Mouse (Mus musculus) adrenal gland (tissue): ENCODE measurements around the gene Gm8113.
"Not testable (repeated sequence)": the region's sequence is repeated elsewhere in the genome, so short reads cannot be mapped to it uniquely, and the experiment has no call there.

ENCODE experiments used
- intact Hi-C: fragments of 180-260 bp; cut with DNase I; formaldehyde crosslinking; loops from one replicate; pipeline ENCODE4 v1.15.1; 2025
- long read RNA-seq, 2 experiments: library from polyadenylated mRNA; unstranded; transcript quantifications; one replicate each; pipeline ENCODE4 v2.0.0; 2020; ENCODE audit warnings: borderline replicate concordance in 1 of 2; ENCODE audit not compliant: insufficient replicate concordance in 1 of 2

Gene Gm8113
- long read RNA-seq, experiment 1, partial matches to known transcripts = 0 of 2 reads
- long read RNA-seq, experiment 1, other reads (novel, unspliced or antisense) = 2 of 2 reads
- long read RNA-seq, experiment 2 = 0 reads

DNA sequence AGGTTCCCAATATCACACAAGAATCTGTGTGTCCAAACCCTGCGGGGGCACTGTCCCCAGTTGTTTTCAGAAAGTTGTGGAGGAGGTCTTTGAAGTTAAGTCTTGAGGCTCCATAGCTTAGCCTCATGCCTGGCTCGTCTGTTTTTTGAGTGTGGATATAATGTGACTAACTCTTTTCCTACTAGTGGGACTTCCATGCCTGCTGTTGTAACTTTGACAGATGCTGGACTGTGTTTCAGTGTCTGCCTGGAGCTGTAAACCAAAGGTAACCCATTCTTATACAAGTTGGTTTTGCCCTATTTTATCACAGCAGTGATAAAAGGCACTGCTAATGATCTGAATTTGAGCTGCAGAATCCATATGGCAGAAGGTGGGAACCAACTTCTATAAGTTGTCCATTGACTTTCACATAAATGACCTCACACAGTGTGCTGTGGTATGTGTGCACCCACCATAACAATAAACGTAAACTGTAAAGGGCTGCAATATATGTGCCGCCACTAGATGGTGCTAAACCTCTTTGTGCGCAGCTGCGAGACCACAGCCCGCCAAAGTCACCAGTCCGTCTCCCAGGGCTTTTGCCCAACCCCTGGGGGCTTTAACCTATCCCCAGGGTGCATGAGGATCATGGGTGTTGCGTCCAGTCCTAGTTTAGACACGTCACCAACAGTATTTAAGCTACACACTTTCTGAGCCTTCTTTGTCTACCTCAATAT is at the start of gene Gm8113:
Gene Gm8113, plus strand, starts transcription at position 703 of the 716 bp plus-strand sequence.
- intact Hi-C loops = loop anchor here (10.0 kb wide), 1 partner anchor 60 kb away; no protein-coding TSS in a partner anchor

DNA sequence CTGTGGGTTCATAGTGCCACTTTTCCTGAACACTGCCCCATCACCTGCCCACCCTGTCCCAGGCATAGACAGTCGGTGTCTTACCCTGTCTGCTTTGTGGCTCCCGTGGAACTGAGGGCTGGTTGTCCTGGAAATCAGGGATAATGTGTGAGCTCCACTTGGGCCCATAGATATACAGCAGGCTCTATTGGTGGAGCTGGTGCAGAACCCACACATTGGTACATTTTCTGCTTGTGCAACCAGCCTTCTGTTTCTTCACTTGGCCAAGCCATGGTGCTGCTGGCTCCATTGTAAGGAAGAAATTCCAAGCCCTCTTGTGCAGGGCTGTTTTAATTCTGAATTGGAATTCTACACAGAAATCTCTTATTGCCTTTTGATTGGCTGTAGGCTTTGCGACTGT is 49.8 kb upstream of the Gm8113 start, which contains the start of gene Ear1:
Gene Ear1, minus strand, starts transcription at position 101 of the 400 bp plus-strand sequence.
- intact Hi-C loops = not testable (repeated sequence)

DNA sequence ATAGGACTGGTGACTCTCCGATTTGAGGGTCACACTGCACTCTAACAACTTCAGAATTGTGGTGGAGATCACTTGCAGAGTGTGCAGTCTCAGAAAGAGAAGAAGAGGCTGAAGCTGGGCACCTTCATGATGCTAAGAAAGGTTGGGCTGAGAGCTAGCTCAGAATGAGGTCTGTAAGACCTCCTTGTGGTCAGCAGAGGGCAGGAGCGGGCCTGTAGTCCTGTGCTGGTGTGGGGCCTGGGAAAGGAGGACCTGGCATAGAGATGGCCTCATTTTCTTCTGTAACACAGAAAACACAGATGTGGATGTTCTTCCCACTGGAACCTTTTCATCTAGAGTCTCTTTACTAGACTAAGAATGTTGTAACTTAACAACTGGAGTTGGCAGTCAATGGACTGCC is 47.4 kb upstream of the Gm8113 start:
- intact Hi-C loops = not testable (repeated sequence)

DNA sequence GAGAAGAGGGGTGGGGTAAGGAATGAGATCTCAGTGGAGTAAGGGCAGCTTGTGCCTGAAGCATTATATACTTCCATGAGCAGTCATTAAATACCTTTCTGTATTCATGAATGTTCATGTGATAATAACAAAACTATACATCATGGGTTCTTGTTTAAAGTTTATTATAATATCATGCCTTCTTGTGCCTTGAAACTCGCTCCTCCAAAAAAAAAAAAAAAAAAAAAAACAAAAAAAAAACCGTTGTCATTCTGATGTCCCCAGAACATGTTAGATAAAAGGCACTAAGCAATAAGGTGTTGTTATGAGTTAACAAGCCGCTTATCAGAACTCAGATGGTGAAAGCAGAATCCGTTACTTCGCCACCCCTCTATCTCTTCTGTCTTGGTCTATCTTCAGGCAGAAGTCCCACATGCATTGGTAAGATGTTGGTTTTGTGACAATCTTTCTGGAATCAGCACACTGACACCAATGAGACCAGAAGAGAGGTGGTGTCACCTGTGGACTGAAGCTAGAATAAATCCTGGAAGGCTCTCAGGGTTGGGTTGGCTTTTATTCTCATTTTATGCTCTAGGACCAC is 45.1 kb upstream of the Gm8113 start:
- intact Hi-C loops = not testable (repeated sequence)

DNA sequence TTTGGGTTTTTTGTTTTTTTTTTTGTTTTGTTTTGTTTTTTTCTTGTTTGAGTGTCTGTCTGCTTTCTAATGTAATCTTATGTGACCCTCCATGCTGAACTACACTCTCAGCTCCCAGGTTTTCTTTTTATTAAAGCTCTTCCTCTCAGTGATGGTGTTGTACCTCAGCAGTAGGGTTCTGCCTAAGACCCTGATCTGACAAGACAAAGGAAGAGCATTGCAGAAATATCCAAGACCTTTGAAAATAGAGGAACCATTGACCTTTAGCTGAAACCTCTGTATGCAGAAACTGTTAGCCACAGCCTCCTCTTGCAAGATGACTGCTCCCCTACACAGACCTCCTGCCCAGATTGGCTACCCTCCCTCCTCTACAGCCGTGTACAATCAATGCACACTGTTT is 39.0 kb upstream of the Gm8113 start:
- intact Hi-C loops = not testable (repeated sequence)

DNA sequence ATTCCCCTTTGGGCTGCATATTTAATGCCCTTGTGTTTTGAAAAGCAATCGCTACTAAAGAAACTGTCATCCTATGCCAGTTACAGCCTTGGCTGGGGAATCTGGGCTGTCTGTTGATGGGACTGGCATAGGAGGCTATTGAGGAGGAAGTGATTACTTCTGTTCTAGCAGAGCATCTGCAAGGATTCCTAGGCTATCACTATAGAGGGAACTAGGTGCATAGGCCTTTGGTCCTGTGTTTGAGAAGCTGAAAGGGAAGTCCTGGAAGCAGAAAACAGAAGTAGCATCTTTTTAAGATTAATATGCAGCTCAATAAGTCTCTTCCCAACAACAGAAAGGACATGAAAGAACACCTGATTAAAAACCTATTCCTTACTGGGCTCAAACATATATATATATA is 33.9 kb upstream of the Gm8113 start:
- intact Hi-C loops = not testable (repeated sequence)

DNA sequence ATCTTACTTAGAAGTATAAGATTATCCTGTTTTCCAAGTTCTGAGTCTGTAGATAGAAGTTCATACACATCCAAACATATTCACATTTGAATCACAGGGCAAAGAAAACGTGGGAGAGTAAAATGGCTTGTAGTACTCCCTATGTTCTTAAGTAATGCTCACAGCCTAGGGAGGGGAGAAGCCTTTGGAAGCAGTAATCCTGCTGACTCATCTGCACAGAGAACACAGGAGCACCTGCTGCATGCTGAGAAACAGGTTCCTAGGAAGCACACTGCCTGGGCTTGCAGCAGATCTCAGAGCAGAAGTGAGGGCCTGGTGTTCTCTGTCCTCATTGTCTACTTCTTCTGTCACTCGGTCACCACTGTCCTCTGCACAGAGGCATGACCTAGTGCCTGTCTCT is 29.8 kb upstream of the Gm8113 start:
- intact Hi-C loops = not testable (repeated sequence)

DNA sequence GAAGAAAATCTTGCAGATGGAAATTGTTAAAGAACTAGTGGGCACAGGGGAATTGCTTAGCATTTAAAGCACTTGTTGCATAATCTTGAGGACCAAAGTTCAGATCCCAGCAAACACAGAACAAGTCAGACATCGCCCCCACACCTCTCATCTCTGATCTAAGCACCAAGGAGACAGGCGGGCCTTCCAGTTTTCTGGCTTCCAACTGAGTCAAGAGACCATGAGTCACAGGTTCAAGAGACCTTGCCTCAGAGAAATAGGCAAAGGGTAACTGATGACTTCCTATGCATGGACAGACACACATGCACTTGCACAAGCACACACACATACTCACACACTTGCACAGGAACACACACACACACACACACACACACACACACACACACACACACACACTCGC is 26.6 kb upstream of the Gm8113 start:
- intact Hi-C loops = not testable (repeated sequence)

DNA sequence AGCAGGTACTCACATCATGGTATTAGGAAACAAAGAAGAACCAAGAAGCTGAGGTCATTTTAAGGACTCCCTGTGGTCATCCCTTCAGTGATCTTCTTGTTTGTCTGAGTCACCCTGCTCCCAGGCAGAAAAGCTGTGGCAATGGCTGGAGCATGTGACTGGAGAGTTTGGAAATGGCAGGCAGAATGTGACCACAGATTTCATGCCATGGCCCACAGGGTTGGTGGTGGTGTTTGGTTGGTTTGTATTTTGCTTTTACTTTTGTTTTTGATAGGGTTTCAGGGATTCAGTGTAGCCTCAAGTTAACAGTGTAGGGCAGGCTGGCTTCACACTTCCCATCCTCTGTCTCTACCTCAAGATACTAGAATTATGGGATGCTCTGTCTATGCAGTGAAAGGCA is 7.0 kb upstream of the Gm8113 start:
- intact Hi-C loops = not testable (repeated sequence)

DNA sequence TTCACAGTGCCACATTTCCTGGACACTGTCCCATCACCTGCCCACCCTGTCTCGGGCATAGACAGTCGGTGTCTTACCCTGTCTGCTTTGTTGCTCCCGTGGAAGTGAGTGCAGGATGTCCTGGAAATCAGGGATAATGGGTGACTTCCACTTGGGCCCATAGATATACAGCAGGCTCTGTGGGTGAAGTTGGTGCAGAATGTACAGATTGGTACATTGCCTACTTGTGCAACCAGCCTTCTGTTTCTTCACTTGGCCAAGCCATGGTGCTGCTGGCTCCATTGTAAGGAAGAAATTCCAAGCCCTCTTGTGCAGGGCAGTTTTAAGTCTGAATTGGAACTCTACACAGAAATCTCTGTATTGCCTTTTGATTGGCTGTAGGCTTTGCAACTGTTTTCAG is 1.7 kb upstream of the Gm8113 start, which contains the start of gene Ear10:
Gene Ear10, minus strand, starts transcription at position 101 of the 400 bp plus-strand sequence.
- intact Hi-C loops = loop anchor here (10.0 kb wide), 1 partner anchor 61 kb away; no protein-coding TSS in a partner anchor

DNA sequence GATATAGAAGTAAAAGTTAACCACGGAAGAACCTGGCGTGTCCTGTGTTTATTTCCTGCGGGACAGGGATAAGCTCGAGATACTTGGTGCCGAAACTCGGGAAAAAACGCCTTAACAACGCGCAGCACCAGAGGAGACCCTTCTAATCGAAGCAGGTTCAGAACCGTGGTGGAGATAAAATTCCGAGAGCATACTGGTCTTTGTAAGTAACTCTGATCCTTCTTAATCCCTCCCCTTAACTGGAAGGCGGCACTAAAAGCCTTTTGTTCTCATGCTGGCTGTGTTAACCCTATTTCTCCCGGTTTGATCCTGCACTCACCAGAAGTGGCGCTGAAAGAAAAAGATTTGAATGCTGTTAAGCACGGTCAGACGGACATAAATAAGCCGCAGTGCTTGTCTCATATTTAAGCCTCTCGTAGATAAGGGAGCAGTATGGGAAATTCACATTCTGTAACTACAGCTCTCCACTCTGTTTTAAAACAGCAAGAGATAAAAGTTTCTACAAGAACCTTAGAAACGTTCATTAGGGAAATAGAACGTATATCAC is 287 bp downstream of the Gm8113 start:
- intact Hi-C loops = loop anchor here (10.0 kb wide), 1 partner anchor 59 kb away; no protein-coding TSS in a partner anchor

DNA sequence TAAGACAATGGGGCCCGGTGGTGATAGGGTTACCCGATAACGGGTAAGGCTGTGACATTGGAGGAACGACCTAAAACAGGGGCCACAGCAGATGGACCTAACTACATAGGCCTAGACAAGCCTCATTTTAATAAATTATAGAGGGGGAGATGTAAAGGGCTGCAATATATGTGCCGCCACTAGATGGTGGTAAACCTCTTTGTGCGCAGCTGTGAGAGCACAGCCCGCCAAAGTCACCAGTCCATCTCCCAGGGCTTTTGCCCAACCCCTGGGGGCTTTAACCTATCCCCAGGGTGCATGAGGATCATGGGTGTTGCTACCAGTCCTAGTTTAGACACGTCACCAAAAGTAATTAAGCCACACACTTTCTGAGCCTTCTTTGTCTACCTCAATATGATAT is 7.8 kb downstream of the Gm8113 start:
- intact Hi-C loops = not testable (repeated sequence)

DNA sequence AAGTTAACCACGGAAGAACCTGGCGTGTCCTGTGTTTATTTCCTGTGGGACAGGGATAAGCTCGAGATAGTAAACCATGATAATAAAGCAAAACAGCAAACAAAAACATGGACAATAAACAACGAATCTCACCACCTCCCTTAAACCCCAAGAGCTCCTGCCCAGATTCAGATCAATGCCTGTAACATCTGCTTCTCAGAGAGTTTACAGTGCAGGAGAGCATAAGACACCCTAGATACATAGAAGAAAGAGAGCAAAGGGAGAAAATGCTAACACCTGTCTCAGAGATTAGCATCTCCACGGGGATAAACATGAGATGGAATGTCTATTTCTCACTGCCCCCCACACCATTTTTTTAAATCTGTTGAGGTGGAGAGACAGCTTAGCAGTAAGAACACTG is 8.2 kb downstream of the Gm8113 start:
- intact Hi-C loops = not testable (repeated sequence)

DNA sequence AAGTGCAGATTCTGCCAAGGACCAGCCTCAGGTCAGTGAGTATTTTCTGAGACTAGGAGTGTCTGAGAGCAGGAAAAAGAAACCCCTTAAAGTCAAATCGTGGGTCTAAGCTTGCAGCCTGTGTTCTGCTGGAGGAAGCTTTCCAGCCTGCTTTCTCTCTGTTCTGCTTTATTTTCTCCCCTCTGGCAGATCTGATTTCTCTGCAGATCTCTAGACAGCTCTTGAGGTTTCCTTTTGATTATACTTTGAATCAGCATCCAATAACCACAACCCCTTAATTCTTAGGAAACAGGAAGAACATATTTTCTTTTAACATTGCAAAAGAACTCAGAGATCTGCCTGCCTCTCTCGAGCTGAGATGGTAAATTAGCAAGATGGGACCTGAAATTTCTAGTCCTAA is 28.2 kb downstream of the Gm8113 start:
- intact Hi-C loops = not testable (repeated sequence)

DNA sequence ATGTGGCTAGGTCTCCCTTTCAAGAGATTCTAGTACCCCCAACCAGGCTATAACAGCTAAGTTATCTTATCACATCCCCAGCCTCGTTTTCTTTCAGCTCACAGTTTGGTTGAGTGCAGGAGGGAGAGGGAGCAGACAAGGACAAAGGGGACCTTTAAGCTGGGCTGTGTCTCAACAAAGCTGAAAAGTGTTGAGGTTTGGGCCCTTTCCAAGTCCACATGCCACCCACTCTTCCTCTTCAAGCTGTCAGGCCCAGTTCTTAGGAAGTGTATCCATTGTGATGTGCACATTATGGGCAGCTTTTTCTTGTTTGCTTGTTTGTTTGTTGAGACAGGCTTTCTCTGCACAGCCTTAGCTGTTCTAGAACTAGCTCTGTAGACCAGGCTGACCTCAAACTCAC is 29.9 kb downstream of the Gm8113 start:
- intact Hi-C loops = not testable (repeated sequence)

DNA sequence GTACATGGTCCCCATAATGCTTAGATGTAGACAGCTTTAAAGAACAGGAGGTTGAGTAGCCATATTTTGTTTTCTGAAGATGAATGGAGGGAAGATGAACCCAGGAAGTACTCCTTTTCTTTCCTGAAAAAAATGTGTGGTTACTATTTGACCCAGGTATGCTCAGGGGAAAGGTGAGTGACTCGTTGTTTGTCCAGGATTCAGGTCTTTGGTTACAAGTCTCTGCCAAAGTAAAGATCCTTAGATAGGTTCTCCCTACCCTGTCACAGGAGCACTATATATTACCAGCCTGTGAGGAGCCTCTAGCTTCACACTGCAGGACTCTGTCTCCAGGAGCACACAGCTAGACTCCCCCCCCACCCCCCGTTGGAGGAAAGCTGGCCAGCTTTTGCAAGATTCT is 31.6 kb downstream of the Gm8113 start, which contains the start of gene Ang5:
Gene Ang5, plus strand, starts transcription at position 301 of the 400 bp plus-strand sequence.
- intact Hi-C loops = not testable (repeated sequence)
